Mouse (Mus musculus): Measurements from ENCODE around the gene Cask.

The Cask gene

DNA sequence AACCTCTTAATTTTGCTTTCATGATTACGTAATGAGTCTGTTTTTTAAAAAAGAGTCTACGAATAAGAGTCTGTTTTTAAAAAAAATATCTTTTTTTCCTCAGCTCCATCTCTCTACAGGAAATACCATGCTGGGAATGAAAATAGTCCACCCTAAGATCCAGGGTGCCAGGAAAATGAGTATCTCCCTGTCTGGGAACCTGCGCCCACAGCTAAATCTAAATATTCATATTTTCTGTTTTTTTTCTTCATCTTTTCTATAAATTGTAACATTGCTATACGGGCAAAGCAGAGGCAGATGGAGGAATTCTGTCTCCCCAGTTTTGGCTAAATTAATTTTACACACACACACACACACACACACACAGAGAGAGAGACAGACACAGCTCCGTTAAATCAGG, 337.3 kb downstream of the Cask start:
- DNase-seq: no peak

DNA sequence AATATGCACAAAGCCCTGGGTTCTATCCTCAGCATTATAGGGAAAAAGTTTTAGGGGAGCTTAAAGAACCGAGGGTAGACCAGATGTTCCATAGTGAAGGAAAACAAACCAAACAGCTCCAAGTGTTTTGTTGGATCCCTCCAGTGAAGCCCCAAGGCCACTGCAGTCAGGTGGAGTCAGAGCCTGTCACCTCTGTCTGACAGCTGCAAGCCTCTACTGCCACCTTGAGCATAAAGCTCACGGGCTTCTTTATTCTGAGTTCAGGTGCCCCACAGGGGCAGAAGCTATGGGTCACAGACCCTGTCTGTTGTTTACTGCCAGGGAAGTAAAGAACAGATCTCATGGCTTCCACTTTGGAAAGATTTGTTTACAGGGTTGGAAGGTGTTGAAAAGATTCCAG, 338.0 kb downstream of the Cask start:
- DNase-seq: peak; percentile 21 to 39

DNA sequence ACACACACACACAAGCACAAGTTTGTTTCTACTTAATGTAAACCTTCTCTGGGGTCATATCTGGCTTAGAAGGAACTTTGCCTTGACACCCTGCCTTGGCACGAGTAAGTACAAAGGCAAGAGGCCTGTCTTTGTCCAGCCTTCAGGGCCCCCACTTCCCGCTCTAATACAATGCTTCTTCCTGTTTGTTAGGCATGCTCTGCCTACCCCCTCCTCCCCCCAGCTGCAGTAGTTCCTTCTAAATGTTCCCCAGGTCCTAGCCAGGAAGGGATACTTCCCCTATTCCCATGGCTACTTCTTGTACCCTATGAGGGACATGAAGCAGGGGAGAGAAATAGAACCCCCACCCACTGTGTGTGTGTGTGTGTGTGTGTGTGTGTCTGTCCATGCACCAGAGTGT, 344.8 kb downstream of the Cask start:
- peak; percentile 46 to 62 for DNase-seq

DNA sequence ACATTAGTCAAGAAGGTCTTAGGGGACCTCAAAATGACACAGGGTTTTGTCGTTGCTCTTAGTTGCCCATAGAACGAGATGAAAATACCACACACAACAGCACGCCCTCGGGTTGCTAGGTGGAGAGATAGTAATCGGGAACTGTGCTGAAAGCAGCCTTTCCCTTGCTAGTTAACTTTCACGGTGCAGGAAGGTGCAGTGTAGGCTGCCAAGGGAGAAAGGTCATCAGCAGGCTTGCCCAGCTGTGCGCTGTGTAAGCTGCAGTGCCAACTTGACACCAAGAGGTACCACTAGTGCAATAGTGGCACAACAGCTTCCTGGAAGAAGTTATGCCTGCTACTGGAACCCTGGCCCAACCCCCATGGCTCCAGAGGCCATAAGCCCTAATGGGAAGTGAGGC, 346.8 kb downstream of the Cask start:
- no peak for DNase-seq

DNA sequence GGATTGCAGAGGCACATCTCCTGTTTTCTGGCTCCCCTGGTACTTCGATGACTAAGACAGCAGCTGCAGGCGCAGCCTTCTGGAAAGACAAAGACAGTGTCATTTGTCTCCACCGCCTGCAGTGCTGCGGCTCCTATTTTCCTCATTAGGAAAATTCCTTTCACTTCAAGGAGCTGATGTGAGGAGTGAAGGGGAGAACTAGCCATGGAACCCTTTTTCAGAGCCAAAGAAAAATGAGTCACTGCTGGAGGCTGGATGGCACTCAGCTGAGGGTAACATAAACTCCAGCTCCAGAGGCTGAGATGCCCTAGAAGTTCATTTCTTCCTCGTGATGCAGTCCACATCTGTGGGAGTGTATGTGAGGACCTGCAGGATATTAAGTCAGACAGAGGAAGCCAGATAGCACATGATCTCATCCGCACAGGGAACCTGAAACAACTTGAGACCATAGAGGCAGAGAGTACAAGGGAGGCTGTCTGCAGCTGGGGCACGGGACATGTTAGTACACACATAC, 348.2 kb downstream of the Cask start:
- DNase-seq: no peak

DNA sequence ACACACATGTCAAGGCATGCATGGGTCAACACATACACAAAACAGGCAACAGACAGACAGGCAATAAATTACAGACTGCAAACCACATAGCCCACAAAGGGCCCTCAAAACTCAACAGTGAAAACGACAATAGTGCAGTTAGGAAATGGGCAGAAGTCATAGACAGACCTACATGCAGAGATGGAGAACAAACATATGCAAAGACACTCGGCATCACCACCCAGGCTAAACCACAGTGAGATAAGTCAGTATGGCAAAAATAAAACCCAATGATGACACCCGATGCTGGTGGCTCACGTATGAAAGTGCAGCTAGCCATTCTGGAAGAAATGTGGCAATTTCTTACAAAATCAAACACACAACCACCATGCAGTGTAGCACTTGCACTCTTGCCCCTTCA, 350.9 kb downstream of the Cask start:
- DNase-seq: no peak

DNA sequence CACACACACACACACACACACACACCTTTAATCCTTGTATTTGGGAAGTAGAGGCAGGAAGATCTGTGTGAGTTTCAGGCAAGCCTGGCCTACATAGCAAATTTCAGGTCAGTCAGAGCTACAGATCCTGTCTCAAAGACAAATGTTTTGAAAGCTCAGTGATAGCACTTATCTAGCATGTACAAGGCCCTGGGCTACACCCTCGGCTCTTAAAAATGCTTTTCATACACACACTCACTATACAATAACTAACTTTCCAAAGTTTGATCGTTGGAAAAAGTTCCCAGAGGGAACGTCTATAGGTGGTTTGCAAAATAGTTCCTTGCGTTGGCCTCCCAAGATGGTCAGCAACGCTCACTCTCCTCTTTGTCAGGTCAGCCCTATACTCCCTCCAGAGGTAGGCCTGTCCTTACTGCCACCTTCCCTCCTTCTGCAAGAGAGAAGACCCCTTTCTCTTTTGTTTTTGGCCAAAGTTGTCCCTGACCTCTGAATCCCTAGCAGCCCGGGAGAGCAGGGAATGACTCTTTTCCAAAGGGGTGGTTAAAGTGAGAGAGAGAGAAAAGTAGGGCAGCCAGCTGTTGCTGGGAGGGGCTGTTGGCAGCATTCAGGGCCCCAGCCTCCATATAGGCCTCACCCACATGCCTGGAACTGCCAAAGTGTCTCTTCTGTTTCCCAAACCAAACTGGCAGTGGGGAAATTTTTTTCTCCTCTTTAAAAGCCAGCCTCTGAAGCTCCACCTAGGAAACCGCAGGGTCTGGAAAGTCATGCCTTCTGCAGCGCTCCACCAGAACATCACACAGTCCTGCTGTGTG, 356.1 kb downstream of the Cask start:
- DNase-seq: peak in 1 of 2 experiments; percentile 16

DNA sequence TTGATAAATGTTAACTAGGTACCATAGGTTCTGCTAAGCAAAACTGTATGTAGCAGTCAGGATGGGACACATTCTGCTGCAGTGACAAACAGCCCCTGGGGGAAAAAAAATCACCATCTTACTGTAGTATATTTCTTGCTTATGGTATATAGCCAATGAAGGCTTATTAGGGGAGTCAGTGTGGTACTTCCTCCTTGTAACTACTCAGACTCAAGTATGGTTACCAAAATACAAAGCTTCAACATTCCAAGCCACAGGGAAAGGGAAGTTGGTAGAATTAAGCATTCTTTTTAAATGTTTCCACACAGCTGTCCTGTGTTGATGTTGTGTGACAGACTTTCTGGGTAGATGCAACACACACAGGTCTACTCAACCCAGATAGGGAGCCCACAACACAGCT, 358.2 kb downstream of the Cask start:
- DNase-seq: no peak

DNA sequence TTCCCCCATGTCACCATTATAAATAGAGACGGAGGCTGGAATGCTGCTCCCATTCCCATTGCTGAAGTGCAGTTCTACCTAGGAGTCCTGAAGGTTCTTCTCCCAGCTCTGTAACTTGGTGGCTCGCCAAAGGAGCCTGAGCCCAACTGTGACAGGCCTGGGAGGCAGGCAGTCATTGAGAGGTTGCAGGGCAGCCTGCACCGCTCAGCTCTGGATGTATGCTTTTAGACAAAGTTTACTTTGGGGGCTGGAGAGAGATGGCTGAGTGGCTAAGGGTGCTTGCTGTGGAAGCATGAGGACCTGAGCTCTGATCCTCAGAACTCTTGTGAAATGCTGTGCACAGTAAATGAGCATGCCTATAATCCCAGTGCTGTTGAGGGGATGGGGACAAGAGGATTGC, 360.2 kb downstream of the Cask start:
- DNase-seq: peak in 1 of 2 experiments; percentile 20

DNA sequence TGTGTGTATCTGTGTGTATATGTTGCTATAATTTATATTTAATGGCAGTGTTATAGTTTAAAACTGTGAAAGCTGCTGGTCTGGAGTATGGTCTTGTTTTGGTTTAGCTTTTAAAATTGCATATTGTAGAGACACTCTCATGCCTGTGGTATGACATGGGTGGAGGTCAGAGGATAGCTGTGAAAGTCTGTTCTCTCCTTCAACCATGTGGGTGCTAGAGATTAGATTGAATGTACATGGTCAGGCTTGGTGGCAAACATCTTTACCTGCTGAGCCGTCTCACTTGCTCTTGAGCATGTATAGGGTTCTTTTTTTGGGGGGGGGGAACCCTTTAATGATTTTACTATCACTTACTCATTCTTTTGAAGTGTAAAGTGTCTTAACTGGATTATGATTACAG, 361.4 kb downstream of the Cask start:
- no peak for DNase-seq

DNA sequence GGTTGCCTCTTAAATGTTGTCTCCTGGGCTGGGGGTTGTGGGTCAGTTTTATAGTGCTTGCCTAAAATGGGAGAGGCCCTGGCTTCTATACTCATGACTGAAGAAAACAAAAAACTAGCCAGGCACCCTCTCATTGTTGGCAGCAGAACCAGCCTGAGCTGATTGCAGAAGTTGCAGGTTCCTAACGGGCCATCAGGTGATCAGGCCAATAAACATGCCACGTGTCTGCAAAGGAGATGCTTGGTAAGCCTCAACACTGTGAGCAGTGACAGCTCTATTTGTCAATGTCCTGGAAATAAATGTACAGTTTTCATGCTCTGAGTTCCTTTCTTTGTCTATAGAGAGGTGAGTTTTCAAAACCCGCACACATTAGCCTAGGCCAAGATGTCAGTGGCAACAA, 362.2 kb downstream of the Cask start:
- DNase-seq: no peak

DNA sequence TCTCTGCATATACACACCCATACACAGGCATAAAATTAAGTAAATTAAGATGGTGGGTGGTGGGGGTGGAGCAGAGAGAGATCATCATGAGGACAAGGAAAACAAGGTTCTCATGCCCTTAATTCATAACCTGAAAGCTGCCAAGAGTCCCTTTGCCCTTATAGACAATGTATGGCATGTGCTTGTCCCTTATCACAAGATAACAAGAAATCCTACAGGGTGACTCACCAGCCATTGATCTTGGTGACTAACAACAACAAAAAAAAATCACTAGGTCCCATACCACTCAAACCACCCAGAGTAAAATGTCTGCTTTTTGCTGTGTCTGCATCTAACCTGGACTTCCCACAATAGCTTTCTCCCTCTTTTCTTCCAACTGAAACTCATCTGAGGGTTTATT, 366.7 kb downstream of the Cask start:
- DNase-seq: no peak

DNA sequence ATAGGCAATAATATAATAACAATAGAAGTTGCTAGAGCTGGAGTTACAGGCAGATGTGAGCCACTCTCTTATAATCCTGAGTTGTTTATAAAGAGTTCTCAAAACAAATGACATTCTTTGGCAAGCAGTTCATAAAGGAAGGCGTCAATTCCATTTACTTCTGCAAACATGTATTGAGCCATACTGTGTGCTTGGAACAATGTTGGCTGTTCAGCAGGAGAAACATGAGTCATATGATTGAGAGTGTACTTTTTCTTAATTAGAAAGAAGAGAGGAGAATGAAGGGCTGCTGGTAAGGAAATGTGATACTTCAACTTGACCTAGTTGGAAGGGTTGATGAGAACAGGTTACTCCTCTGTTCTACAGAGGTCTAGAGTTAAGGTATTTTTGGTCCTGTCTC, 368.6 kb downstream of the Cask start:
- DNase-seq: no peak

DNA sequence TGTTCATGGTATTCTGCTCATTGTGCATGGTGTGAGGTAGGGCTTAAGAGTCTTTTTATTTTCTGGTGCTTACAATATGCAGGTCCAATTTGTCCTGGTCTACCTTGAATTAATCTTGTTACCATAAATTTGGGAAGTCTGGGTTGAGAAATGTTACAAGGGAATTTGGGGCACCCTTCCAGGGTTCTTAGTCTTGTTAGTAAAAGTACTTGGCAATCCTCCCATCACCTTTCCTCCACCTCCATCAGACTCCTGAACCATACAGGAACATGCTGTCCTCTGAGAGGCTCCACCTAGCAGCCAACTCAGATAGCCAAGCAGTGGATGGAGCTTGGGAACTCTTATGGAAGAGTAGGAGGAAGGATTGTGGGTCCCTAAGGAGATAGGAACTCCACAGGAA, 371.6 kb downstream of the Cask start:
- no peak for DNase-seq

DNA sequence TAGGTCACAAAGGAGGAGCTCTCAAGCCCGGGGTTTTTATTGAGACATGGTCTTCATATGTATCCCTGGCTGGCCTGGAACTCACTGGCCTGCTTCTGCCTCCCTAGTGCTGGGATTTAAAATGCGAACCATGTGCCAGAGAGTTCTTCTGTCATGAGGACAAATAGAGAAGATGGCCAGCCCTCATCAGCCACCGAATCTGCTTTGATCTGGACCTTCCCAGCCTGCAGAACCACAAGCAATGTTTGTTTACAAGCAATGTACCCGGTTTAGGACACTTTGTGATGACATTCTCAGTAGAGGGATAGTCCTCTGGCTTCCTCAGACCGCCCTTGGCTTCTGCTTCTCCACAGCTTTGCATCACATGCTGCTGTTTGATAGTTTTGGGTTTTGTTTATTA, 372.9 kb downstream of the Cask start:
- peak; percentile 18 to 45 for DNase-seq

DNA sequence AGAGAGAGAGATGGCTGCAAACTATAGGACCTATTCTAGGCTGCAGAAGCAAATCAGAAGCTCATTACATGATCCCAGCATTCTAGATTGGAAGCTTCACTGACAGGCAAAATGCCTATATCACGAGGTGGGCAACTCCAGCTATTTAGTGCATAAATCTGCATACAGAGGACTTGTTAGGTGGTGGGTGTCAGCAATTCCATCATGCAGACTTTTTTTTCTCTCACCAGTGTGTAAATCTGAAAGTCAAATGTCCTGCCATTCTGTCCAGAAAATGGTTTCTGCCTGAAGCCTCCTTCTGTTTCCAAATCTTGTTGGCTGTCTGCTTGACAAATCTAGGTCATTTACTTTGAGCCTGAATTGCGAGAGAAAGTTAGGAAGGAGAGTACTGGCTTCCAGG, 373.6 kb downstream of the Cask start:
- no peak for DNase-seq

DNA sequence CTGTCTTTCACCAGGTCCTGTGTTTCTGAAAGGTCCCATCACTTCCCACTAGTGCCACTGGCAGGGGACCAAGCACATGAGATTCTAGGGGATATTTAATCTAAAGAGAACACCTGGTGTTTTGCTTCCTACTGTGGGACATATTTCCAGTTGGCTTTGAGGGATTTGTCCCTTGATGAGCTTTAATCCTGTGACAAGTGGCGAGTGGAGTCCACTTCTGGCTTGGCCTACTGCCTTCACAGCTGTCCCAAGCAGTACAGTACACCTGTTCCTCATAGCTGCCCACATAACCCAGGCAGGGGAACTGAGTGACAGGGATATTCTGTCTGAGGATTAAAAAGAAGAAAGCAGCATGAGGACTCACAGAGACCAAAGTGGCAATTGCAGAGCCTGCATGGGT, 375.8 kb downstream of the Cask start:
- no peak for DNase-seq

DNA sequence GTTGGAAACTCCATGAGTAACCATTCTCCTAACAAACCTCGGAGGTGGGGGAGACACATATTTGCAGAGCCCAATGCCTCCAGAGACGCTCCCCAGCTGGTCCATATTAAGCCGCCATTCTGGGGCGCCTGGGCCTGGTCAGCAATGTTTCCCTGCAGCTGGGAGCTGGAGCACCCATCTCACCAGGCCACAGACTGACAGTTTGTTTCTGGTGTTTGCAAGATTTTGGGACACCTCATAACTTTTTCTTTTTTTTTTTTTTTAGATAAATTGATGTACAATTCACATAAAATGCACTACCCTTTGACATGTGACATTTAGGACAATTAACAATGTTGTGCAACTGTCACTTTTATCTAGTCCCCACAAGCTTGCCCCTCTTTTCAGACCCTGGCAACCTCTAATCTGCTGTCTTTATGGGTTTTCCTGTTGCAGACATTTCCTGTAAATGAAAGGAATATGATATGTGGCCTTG, 378.4 kb downstream of the Cask start:
- DNase-seq: no peak

DNA sequence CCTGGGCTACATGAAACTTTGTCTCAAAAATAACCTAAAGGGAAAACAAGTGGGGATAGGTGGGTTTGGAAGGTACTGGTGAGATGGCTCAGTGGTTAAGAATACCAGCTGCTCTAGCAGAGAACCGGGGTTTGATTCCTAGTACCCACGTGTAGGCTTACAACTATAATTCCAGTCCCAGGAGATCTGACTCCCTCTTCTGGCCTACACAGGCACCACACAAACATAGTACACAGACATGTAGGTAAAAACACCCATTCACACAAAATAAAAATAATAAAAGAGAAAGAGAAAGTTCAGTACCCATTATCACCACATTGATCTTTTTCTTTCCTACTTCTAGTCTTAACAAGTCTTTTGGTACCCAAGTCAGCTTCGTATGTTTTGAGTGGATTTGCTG, 379.2 kb downstream of the Cask start:
- DNase-seq: no peak

DNA sequence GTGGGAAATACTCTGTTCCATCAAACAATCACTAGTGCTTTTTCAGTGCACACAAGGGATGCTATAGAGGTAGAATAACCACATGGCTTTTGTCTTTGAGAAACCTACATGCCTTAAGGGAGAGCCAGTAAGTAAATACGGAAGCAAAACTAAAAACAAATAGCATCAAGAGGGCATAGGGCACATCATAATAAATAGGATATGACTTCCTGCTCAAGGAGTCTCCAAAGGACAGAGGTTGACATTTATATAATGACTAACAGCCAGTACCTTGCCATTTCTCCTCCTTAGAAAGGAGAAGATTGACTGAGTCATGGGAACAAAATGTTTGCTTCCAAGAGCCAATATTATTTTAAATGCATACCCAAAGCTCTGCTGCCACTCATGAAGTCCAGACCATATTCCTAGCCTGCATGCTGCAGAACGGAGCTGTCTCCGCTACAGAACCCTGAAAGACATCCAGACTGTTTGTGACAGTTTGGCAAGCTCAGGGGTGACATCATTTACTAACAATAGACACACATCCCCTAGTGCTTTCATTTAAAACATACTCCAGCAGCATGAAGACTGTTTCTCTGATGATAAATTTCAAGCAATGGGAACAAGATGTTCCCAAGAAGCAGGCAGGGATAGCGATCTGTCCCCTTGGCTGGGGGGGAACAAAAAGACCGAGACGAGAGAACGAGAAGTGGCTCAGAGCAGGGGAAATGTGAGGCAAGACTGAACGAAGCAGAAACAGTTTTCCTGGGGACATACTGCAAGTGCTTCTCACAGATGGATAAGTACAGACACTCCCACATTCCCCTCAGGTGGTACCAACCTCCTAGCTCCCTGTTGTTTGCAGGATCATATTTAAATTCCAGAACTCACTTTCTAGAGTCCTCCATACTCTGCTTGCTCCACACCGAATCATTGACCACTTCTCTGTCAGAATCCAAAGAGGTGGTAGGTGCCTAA, 381.7 kb downstream of the Cask start:
- peak; percentile 39 to 77 for DNase-seq

DNA sequence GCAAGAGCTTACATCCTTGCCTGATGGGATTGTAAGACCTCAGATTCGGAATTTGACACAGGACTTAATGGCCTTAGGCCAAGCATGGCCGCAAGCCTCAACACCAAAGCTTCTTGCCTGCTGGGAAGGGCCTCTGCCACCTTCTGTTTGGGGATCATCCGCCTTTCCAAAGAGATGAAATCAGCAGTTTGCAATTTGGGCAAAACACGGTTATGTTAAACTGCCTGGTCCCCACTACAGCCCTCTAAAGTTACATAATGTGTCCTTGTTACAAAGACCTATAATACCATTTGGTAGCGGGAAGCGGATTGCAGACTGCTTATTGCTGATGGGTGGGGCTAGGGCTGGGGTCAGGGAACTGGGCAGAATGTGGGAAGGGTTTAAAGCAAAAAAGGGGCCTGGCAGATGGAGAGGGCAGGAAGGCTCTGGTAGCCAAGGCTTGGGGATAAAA, 384.0 kb downstream of the Cask start:
- DNase-seq: no peak

Measured in lung, adult 18-20 months (tissue).